In genomic region chr13:26080814-26081213, GRCm38 (mm10) we compare ENCODE assay signal across 11 mouse cellular contexts.
DNase-seq lines count a peak whose midpoint lies in the region; ATAC-seq and TF ChIP-seq lines count a peak whose summit lies in the region.
"Had no signal": no experiment of that assay in that cellular context is flagged by ENCODE, and none has a peak within 500 bp of the region (broad histone marks: within the 10 kb centered on the region; RNA-seq: fewer than 3 reads in every experiment).

No protein-coding gene starts in this region.

- H3K4me2 ChIP-seq in forebrain, embryonic 11.5 days (ENCODE audit: low read depth, low read length, severe bottlenecking), result no peak overlapping the region
- H3K4me2 ChIP-seq in neural tube, embryonic 13.5 days, result no peak overlapping the region

- H3K4me3 ChIP-seq in forebrain, embryonic 11.5 days (ENCODE audit: low read depth, low read length), result no peak overlapping the region
- no peak overlapping the region for H3K4me3 ChIP-seq in limb, embryonic 10.5 days
- H3K4me3 ChIP-seq in neural tube, embryonic 13.5 days, result no peak overlapping the region
- no peak overlapping the region for H3K4me3 ChIP-seq in kidney, adult 2 months (ENCODE audit: insufficient read depth, low read depth, low read length)

- WGBS in forebrain, embryonic 11.5 days, result 65% methylated on average over 2 of the region's 2 CpGs
- WGBS in limb, embryonic 10.5 days, result 78% methylated on average over 2 of the region's 2 CpGs
- WGBS in neural tube, embryonic 13.5 days, result 53% methylated on average over 2 of the region's 2 CpGs
- WGBS in kidney, adult 2 months, result 92% methylated on average over 2 of the region's 2 CpGs

- peak; percentile 55 for ATAC-seq in frontal cortex, adult (ENCODE audit: low TSS enrichment)
- ATAC-seq in forebrain, embryonic 11.5 days (replicated peaks; ENCODE audit: low FRiP score), result 0 out of 2 replicates have a peak, but pooled peaks have one; percentile 55
- ATAC-seq in neural tube, embryonic 13.5 days (ENCODE audit: low read depth), result no peak

- no peak for DNase-seq in frontal cortex, postnatal 25 days (ENCODE audit: low spot score in 2 of 2)
- DNase-seq in forebrain, embryonic 11.5 days (ENCODE audit: low spot score), result no peak
- DNase-seq in limb, embryonic 10.5 days (ENCODE audit: low spot score), result peak; percentile 32
- no peak for DNase-seq in thymus, postnatal 10 days (ENCODE audit: low spot score in 2 of 2)
- no peak for DNase-seq in adrenal gland, adult 2 months
- no peak for DNase-seq in kidney, adult 2 months
- DNase-seq: cerebellum, adult 2 months; kidney, postnatal 10 days; lung, adult 18-20 months had no signal

- no peaks in the 10 kb centered on the region for H3K36me3 ChIP-seq in forebrain, embryonic 11.5 days (ENCODE audit: control insufficient read depth, insufficient read depth, low read length)
- H3K36me3 ChIP-seq in limb, embryonic 10.5 days, result no peaks in the 10 kb centered on the region
- H3K36me3 ChIP-seq in neural tube, embryonic 13.5 days, result no peaks in the 10 kb centered on the region
- no peaks in the 10 kb centered on the region for H3K36me3 ChIP-seq in kidney, adult 2 months (ENCODE audit: control insufficient read depth, insufficient read depth, low read length)

- no peak overlapping the region for H3K9ac ChIP-seq in forebrain, embryonic 11.5 days (ENCODE audit: low read length)
- H3K9ac ChIP-seq in neural tube, embryonic 13.5 days, result no peak overlapping the region

- TF ChIP-seq POLR2A in kidney, adult 2 months (IDR thresholded peaks at IDR 0.05; ENCODE audit: low read depth, low read length), result no peak

- H3K27ac ChIP-seq in forebrain, embryonic 11.5 days (ENCODE audit: low read depth, low read length), result no peak overlapping the region; the same call in 1 of the 2 replicates
- peak overlapping the region; percentile 69 for H3K27ac ChIP-seq in limb, embryonic 10.5 days
- peak overlapping the region; percentile 42 for H3K27ac ChIP-seq in neural tube, embryonic 13.5 days (replicated peaks)
- no peak overlapping the region for H3K27ac ChIP-seq in kidney, adult 2 months (ENCODE audit: insufficient read depth, low read depth, low read length)

- no peaks in the 10 kb centered on the region for H3K27me3 ChIP-seq in forebrain, embryonic 11.5 days (ENCODE audit: control insufficient read depth, insufficient read depth, low read length)
- H3K27me3 ChIP-seq in limb, embryonic 10.5 days (ENCODE audit: low read depth, poor library complexity, severe bottlenecking), result no peaks in the 10 kb centered on the region
- no peaks in the 10 kb centered on the region for H3K27me3 ChIP-seq in neural tube, embryonic 13.5 days
- no peaks in the 10 kb centered on the region for H3K27me3 ChIP-seq in kidney, adult 2 months (replicated peaks; ENCODE audit: control insufficient read depth, insufficient read depth, low read length)

- no peak for TF ChIP-seq CTCF in kidney, adult 2 months (conservative IDR thresholded peaks at IDR 0.05; ENCODE audit: insufficient read depth, insufficient read length, low read depth, low read length)

- H3K9me3 ChIP-seq in forebrain, embryonic 11.5 days (ENCODE audit: control insufficient read depth, low read length), result no peaks in the 10 kb centered on the region
- H3K9me3 ChIP-seq in limb, embryonic 10.5 days (replicated peaks), result no peaks in the 10 kb centered on the region
- H3K9me3 ChIP-seq in neural tube, embryonic 13.5 days, result no peaks in the 10 kb centered on the region

- 0 out of 2 replicates have a peak, but pooled peaks cover 2% of the 10 kb centered on the region for H3K4me1 ChIP-seq in forebrain, embryonic 11.5 days (replicated peaks; ENCODE audit: control insufficient read depth, insufficient read depth, low read length)
- H3K4me1 ChIP-seq in limb, embryonic 10.5 days, result peaks cover 22% of the 10 kb centered on the region
- peaks cover 4% of the 10 kb centered on the region for H3K4me1 ChIP-seq in neural tube, embryonic 13.5 days (replicated peaks)
- H3K4me1 ChIP-seq in kidney, adult 2 months (ENCODE audit: control insufficient read depth, insufficient read depth, low read length), result no peaks in the 10 kb centered on the region

Comparison
In these comparisons a context has a peak if more than half of its experiments do, and no peak if none do; other contexts are left out.
1. H3K27ac ChIP-seq: peak in limb, embryonic 10.5 days (single experiment) and neural tube, embryonic 13.5 days (single experiment); none in forebrain, embryonic 11.5 days (single experiment) and kidney, adult 2 months (single experiment).